Mouse (Mus musculus): ENCODE results near the gene Zfp568.

GRCm38 (mm10) chr7:29982341-29982740 is 1.4 kb upstream of the Zfp568 start:
- TF ChIP-seq CTCF (IDR thresholded peaks at IDR 0.05; ENCODE audit: low read depth, low read length): no peak
- no peak for TF ChIP-seq TAL1 (conservative IDR thresholded peaks at IDR 0.05; ENCODE audit: low read depth, low read length)
- TF ChIP-seq GATA1 (IDR thresholded peaks at IDR 0.05; ENCODE audit: borderline replicate concordance, low read length): no peak

Measured in G1E (cell line).